Mouse (Mus musculus): Measurements from ENCODE around the gene Med13.

Med13 gene

GRCm38 (mm10) chr11:86291714-86292113, 65.7 kb downstream of the Med13 start:
- no peak for DNase-seq

GRCm38 (mm10) chr11:86285729-86286128, 71.7 kb downstream of the Med13 start:
- no peak for DNase-seq

DNA sequence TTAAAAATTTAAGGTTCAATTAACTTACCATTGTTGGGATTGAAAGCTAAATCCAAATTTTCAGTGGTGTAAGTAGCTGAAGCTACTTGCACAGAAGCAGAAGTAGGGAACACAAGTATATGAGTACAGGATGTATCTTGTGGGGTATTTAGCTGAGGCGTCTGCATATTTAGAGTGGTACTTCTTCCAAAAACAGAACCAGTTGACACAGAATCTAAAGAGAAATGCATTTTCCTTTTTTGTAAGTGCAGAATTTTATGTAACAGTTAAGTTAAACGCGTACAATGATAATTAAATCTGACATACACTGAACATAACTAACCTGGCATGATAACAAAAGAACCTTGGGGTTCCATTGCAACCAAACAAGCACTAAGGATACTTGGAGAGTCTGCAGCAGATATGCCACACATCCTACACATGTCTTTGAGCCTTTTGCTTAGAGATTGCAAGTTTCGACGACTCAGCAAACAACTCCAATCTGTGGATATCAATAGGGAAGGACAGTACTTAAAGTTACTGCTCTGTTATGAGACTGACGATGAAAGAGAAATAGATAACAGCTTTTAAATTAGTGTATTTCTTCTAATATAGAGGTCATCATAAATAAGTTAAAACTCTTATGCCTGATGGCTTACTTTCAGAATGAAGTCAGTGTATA, 78.8 kb downstream of the Med13 start:
- no peak for DNase-seq

GRCm38 (mm10) chr11:86257460-86258076, 99.8 kb downstream of the Med13 start, which contains the start of gene Ints2:
Ints2 (minus strand) TSS chr11:86257575.
- DNase-seq, result peak; percentile 93

- DNase-seq, result no peak
These were observed 100.3 kb downstream of the Med13 start for GRCm38 (mm10) chr11:86257054-86257453.

GRCm38 (mm10) chr11:86253342-86253741, 104.1 kb downstream of the Med13 start:
- no peak for DNase-seq

- DNase-seq, result no peak
These were observed 125.0 kb downstream of the Med13 start for GRCm38 (mm10) chr11:86232446-86232845.

DNA sequence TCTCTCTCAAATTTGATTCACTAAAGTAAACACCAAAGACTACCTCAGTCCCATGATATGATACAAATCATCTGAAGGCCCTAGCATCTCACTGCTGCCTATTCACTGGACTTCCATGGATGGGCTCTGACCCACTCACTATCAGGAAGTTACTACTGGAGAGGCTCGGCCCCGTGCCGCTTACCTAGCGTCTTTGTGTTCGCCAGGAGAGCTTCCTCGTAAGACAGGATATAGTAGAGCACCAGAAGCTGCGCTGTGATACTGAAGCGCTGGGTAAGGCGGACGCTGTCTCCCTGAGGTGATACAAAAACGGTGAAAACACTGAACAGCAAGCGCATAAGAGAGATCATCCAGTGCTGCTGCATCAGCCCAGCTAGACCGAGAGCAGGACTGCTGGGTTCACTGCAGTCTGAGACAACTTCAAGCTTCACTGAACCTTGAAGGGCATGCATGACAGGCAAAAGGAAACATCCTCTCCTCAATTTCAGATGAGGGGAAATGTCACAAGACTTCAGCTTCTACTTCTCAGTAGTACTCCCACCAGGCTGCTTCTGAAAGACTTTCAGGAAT, 125.5 kb downstream of the Med13 start:
- no peak for DNase-seq

DNA sequence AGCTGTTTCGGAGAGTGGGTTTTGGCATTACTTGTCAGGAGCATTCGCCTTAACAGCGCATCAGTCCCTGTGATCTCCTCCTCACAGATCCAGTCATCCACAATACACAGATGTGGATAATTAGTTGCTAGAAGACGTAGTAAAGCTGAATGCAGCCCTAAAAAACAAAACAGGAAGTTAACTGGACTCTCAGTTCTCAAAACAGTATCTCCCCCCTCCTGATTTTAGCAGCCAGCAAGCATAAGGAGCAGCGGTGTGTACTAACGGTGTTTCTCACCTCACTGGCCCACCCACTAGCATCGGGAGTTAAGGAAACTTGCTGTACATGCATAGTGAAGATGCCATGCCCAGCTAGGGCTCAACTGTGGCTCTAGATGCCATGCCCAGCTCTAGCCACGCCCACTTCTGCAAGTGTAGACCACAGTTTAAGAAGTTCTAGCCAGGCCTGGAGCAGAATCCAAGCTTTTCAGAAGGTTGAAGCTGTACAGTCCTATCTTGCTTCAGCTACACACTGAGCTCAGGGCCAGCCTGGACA, 130.7 kb downstream of the Med13 start:
- no peak for DNase-seq

GRCm38 (mm10) chr11:86225761-86226160, 131.6 kb downstream of the Med13 start:
- no peak for DNase-seq
